Mouse (Mus musculus) neutrophil, adult 83 days (primary cell): Measurements from ENCODE around the gene Adgrb2. TPM values are rescaled to one million over a fixed set of nuclear protein-coding genes. Genes with fewer than 3 reads are reported as not detected.

ENCODE experiments used
- total RNA-seq, 2 experiments: library from RNA; stranded (reverse); gene quantifications; one replicate each; pipeline ENCODE4 v1.2.4; 2023

Adgrb2 gene
- not detected for total RNA-seq

DNA sequence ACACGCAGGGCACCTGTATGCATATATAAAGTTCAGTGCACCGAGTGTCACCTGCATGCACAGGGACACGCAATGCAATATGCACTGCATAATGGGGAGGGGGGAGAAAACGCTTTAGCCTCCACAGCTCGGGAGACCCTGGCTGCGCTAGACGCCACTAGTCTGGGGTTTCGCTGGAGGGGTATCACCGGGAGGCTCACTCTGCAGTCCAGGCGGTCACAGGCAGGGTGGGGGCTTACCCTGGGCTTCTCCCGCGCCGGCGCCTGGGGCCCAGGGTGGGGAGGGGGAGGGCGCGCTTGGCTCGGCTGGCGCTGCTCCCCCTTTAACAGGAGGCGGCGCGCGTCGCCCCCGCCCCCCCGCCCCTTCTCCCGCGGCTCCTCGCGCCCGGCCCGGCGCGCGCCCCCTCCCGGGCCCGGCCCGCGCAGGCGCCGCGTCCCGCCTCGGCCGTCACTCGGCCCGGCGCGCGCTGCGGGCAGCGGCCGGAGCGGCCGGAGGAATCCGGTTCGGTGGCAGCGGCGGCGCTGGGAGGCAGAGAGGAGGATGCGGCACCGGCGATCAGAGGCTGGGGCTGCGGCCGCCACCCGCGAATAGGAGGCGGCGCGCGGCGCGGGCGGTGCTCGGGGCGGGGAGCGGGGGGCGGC, at the start of gene Adgrb2:
TSS of gene Adgrb2 (plus strand) at position 450 of the 641 bp plus-strand sequence.

DNA sequence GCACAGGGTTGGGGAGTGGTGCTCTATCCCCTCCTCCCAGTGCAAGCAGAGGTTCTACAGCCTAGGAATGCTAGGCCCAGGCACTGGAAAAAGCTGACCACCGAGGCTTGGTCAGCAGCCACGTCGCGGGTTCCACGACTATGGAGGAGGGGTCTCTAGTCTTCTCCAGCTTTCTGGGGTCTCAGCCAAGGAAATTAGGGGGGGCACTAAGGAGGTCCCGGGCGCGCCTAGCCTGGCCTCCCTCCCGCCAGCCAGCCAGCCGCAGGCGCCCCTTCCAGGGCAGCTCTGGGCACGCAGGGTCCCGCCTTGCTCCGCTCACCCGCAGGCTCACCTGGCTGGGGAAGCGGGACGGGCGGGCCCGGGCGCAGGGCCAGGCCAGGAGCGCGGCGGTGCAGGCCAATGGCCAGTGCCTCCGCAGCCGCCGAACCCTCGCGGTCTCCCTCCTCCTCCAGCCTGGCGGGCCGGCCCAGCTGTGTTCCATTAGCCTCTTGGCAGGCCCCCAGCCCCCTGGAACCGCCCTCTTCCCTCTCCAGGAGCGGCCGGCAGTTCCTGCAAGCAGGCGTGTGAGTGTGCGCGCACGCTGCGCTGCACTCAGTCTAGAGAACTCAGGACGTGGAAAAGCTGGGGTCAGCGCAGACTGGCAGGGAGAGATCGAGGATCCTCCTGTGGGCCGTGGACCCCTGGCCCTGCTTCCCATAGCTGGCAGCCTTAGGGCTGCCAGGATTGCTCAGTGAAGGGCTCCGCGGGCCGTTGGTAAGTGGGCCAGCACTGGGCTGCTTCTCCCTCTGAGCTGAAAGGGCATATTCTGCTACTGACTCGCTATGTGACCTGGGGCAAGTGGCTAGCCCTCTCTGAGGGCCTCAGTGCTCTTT, 62.9 kb downstream of the Adgrb2 start, which contains the start of gene Col16a1:
TSS of gene Col16a1 (plus strand) at position 510 of the 872 bp plus-strand sequence.

Other genes starting within 250 kb of the Adgrb2 start
- gene Khdrbs1, start 242.6 kb upstream of the Adgrb2 start, total RNA-seq, result 10 to 100 TPM; 73.2 to 73.4 TPM
- 100 to 1,000 TPM; 150 to 170 TPM for gene Ptp4a2, start 173.7 kb upstream of the Adgrb2 start, total RNA-seq
- under 1 TPM; 0.31 to 0.38 TPM for gene Spocd1, start 55.6 kb upstream of the Adgrb2 start, total RNA-seq
- gene Col16a1, start 63.0 kb downstream of the Adgrb2 start, total RNA-seq, result under 1 TPM in 1 of 2 experiments, not detected in 1; 0.31 TPM
- 10 to 100 TPM; 55.1 to 57.4 TPM for gene Pef1, start 117.7 kb downstream of the Adgrb2 start, total RNA-seq
- gene Hcrtr1, start 154.5 kb downstream of the Adgrb2 start, total RNA-seq, result under 1 TPM in 1 of 2 experiments, not detected in 1; 0.55 TPM
- 10 to 100 TPM; 59.7 to 64.9 TPM for gene Tinagl1, start 190.3 kb downstream of the Adgrb2 start, total RNA-seq
- not detected for gene Gm853, start 237.5 kb downstream of the Adgrb2 start, total RNA-seq